Comparison of ENCODE assay signal across 8 mouse cellular contexts in the genomic region with DNA sequence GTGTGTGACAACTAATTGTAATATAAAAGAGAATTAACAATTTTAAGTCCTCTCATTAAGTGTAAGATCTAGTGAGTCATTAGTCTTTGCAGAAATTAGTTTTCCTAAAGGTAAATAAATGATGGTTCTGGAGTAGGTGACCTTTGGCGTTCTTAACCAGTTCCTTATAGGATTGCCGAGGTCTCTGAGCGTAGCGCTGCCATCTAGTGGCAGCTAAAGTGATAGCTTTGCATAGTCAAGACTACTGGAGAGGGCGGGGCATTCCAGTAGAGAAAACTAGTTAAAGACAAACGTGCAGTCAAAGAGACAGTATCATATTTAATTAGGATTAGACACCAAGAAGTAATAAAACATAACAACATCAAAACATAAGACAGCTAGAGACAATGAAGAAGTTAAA.
A peak's percentile ranks its signal among the peaks of the same experiment; 100 is the strongest.
DNase-seq lines count a peak whose midpoint lies in the region; ATAC-seq and TF ChIP-seq lines count a peak whose summit lies in the region.
"Had no signal": no experiment of that assay in that cellular context is flagged by ENCODE, and none has a peak within 500 bp of the region (broad histone marks: within the 10 kb centered on the region; RNA-seq: fewer than 3 reads in every experiment).

No protein-coding gene starts in this region.

- no peaks in the 10 kb centered on the region for H3K4me1 ChIP-seq in CH12.LX (ENCODE audit: control insufficient read depth in 1 of 2, insufficient read depth in 2 of 2)
- no peaks in the 10 kb centered on the region for H3K4me1 ChIP-seq in hindbrain, embryonic 10.5 days (replicated peaks)
- H3K4me1 ChIP-seq: heart, embryonic 15.5 days had no signal

- no peaks in the 10 kb centered on the region for H3K36me3 ChIP-seq in CH12.LX (replicated peaks in 1 of 2; ENCODE audit: control insufficient read depth in 1 of 2, insufficient read depth in 1 of 2, low read length in 1 of 2)
- no peaks in the 10 kb centered on the region for H3K36me3 ChIP-seq in hindbrain, embryonic 10.5 days
- H3K36me3 ChIP-seq: heart, embryonic 15.5 days had no signal

- peak; percentile 14 to 50; a peak in 2 of 4 replicates for TF ChIP-seq CTCF in CH12.LX (conservative IDR thresholded peaks at IDR 0.05 in 1 of 2, IDR thresholded peaks at IDR 0.05 in 1 of 2; ENCODE audit: low read depth in 2 of 2, low read length in 2 of 2)
- peak; percentile 89 for TF ChIP-seq CTCF in layer of hippocampus, adult 2 months (conservative IDR thresholded peaks at IDR 0.05)

- H3K9me3 ChIP-seq in CH12.LX (replicated peaks; ENCODE audit: low read length): peaks cover 4% of the 10 kb centered on the region
- no peaks in the 10 kb centered on the region for H3K9me3 ChIP-seq in hindbrain, embryonic 10.5 days
- H3K9me3 ChIP-seq: heart, embryonic 15.5 days had no signal

- peak; percentile 56 for DNase-seq in CH12.LX (ENCODE audit: extremely low read depth)
- DNase-seq in Muller cell, postnatal 12 days (ENCODE audit: inconsistent ontology term): peak; percentile 28
- peak; percentile 82 for DNase-seq in cerebellum, postnatal 10 days
- DNase-seq in hindbrain, embryonic 10.5 days (ENCODE audit: low spot score): peak; percentile 45
- peak in 1 of 2 experiments; percentile 53 for DNase-seq in layer of hippocampus, adult 2 months (ENCODE audit: low spot score in 2 of 2)
- DNase-seq in right cerebral cortex, postnatal 4 days: peak; percentile 48

- ATAC-seq in megakaryocyte, adult 5-6 weeks (ENCODE audit: poor library complexity, severe bottlenecking): peak; percentile 45

- in situ Hi-C loops in CH12.LX (cut with MboI; ENCODE audit: low pct_ligation_motif_present, low pct_unique_long_range_greater_than_20kb, low sequenced_read_pairs): no loop called here

- no peak for TF ChIP-seq EP300 in CH12.LX (IDR thresholded peaks at IDR 0.05; ENCODE audit: low read length)

- no peaks in the 10 kb centered on the region for H3K79me2 ChIP-seq in CH12.LX (replicated peaks; ENCODE audit: control insufficient read depth, extremely low read depth, insufficient read depth, poor library complexity, severe bottlenecking)

- H3K27ac ChIP-seq in CH12.LX (ENCODE audit: insufficient read depth, low read depth): no peak overlapping the region
- H3K27ac ChIP-seq in hindbrain, embryonic 10.5 days: no peak overlapping the region
- no peak overlapping the region for H3K27ac ChIP-seq in layer of hippocampus, adult 2 months
- H3K27ac ChIP-seq: heart, embryonic 15.5 days had no signal

- dilution Hi-C loops in CH12.LX (cut with MboI; ENCODE audit: extremely low pct_ligation_motif_present, extremely low pct_unique_long_range_greater_than_20kb, low sequenced_read_pairs): no loop called here

- no peak overlapping the region for H3K4me3 ChIP-seq in CH12.LX (replicated peaks in 1 of 3; ENCODE audit: low read depth in 2 of 3, low read length in 2 of 3, poor library complexity in 1 of 3)
- no peak overlapping the region for H3K4me3 ChIP-seq in hindbrain, embryonic 10.5 days
- no peak overlapping the region for H3K4me3 ChIP-seq in layer of hippocampus, adult 2 months
- H3K4me3 ChIP-seq: heart, embryonic 15.5 days had no signal

- TF ChIP-seq POLR2A in CH12.LX (IDR thresholded peaks at IDR 0.05; ENCODE audit: low read depth, low read length): no peak

- H3K9ac ChIP-seq in CH12.LX (ENCODE audit: insufficient read depth, low read depth): no peak overlapping the region
- H3K9ac ChIP-seq: heart, embryonic 15.5 days had no signal

- no peak overlapping the region for H3K4me2 ChIP-seq in CH12.LX (ENCODE audit: insufficient read depth, low read depth, poor library complexity, severe bottlenecking)
- H3K4me2 ChIP-seq: heart, embryonic 15.5 days had no signal

- H3K27me3 ChIP-seq in CH12.LX (replicated peaks): no peaks in the 10 kb centered on the region
- H3K27me3 ChIP-seq in hindbrain, embryonic 10.5 days (ENCODE audit: insufficient read depth, poor library complexity, severe bottlenecking): no peaks in the 10 kb centered on the region
- H3K27me3 ChIP-seq: heart, embryonic 15.5 days had no signal

- WGBS in hindbrain, embryonic 10.5 days: 6% methylated on average over 6 of the region's 6 CpGs

- TF ChIP-seq RAD21 in CH12.LX (IDR thresholded peaks at IDR 0.05; ENCODE audit: low read depth, low read length): peak; percentile 39

TF ChIP-seq in CH12.LX, 34 proteins besides CTCF, POLR2A, EP300 and RAD21:
- TF ChIP-seq JUND (conservative IDR thresholded peaks at IDR 0.05; ENCODE audit: low read depth, low read length): no peak
- TF ChIP-seq SMC3 (IDR thresholded peaks at IDR 0.05; ENCODE audit: low read depth, low read length): peak; percentile 31
